Mouse (Mus musculus) stomach, postnatal 0 days (tissue): ENCODE measurements around the gene Opa1.

Experiments used
- CTCF ChIP-seq: IDR thresholded peaks from 2 replicates; pipeline ENCODE4 v1.5.1; 2016; ENCODE audit warnings: antibody characterized with exemption, low read depth, mild to moderate bottlenecking, moderate library complexity
- EP300 ChIP-seq: optimal IDR thresholded peaks from 2 replicates; pipeline ENCODE3; 2016; ENCODE audit warnings: antibody characterized with exemption

GRCm38 (mm10) chr16:29560454-29560853, 18.7 kb upstream of the Opa1 start:
- TF ChIP-seq CTCF (no peak), EP300 (no peak)
